Mouse (Mus musculus) spleen, adult 2 months (tissue): Measurements from ENCODE around the gene Gpsm3. TPM values are rescaled to one million over a fixed set of nuclear protein-coding genes. Genes with fewer than 3 reads are reported as not detected.

Experiments
- DNase-seq, 2 experiments: peaks; one replicate each; pipeline versions ENCODE4 v3.0.0 to v3.0.0-alpha.2; 2012 to 2021; ENCODE audit warnings: low spot score in 2 of 2, low read depth in 1 of 2
- H3K27ac ChIP-seq: fragments of 200-500 bp; 2 replicates; pipeline ENCODE4 v1.5.1; 2012; ENCODE audit warnings: low read length, inconsistent platforms; ENCODE audit not compliant: insufficient read depth
- H3K27me3 ChIP-seq: fragments of 200-500 bp; 2 replicates; pipeline ENCODE4 v1.6.1; 2012; ENCODE audit warnings: mild to moderate bottlenecking, moderate library complexity, low read length, inconsistent platforms; ENCODE audit not compliant: control insufficient read depth, insufficient read depth
- H3K36me3 ChIP-seq: fragments of 200-500 bp; 2 replicates; pipeline ENCODE4 v1.6.1; 2012; ENCODE audit warnings: mild to moderate bottlenecking, low read length, inconsistent platforms; ENCODE audit not compliant: control insufficient read depth, insufficient read depth
- H3K4me1 ChIP-seq: fragments of 200-500 bp; 2 replicates; pipeline ENCODE4 v1.6.1; 2011; ENCODE audit warnings: inconsistent platforms; ENCODE audit not compliant: control insufficient read depth, insufficient read depth, insufficient read length
- H3K4me3 ChIP-seq: fragments of 200-500 bp; 2 replicates; pipeline ENCODE4 v1.5.1; 2011; ENCODE audit warnings: mild to moderate bottlenecking, inconsistent platforms; ENCODE audit not compliant: insufficient read depth, insufficient read length; ENCODE audit errors: extremely low read depth
- CTCF ChIP-seq: fragments of 200-500 bp; IDR thresholded peaks from 2 replicates; pipeline ENCODE4 v1.5.1; 2011; ENCODE audit warnings: mild to moderate bottlenecking, inconsistent platforms; ENCODE audit not compliant: insufficient read depth, insufficient read length, insufficient replicate concordance; ENCODE audit errors: extremely low read depth
- POLR2A ChIP-seq: fragments of 200-500 bp; IDR thresholded peaks from 2 replicates; pipeline ENCODE4 v1.6.1; 2011; ENCODE audit warnings: low read depth, low read length, inconsistent platforms
- WGBS: fragments of 180-500 bp; shearing (Covaris S2); methylation state at CpG from one replicate; pipeline ENCODE4 v1.1.7; 2018; 5-methylcytosine and 5-hydroxymethylcytosine counted together
- polyA plus RNA-seq: library from polyadenylated mRNA; depleted of rRNA; stranded (reverse); fragments of >200 nt; gene quantifications from 2 replicates; pipeline ENCODE4 v1.2.3, GENCODE M21; 2012

Gene Gpsm3
- polyA plus RNA-seq, 1 experiment = 68.8 TPM

- no peak for DNase-seq
- no peak within 1 kb of the TSS for H3K4me3 ChIP-seq
- 13% methylated on average over 6 of the region's 6 CpGs for WGBS
- no peaks in the 10 kb centered on the region for H3K27me3 ChIP-seq
- 0 out of 2 replicates have a peak within 1 kb of the TSS, but pooled peaks have one; percentile 8 for H3K27ac ChIP-seq
- TF ChIP-seq CTCF (no peak), POLR2A (no peak)
- peaks cover 2% of the 10 kb centered on the region; the same call in 1 of the 2 replicates for H3K4me1 ChIP-seq
- H3K36me3 ChIP-seq = no peaks in the 10 kb centered on the region
Observed at GRCm38 (mm10) chr17:34564003-34564421, 25.6 kb upstream of the Gpsm3 start, which contains the start of gene Notch4. Notch4 (plus strand) TSS chr17:34564268.

DNA sequence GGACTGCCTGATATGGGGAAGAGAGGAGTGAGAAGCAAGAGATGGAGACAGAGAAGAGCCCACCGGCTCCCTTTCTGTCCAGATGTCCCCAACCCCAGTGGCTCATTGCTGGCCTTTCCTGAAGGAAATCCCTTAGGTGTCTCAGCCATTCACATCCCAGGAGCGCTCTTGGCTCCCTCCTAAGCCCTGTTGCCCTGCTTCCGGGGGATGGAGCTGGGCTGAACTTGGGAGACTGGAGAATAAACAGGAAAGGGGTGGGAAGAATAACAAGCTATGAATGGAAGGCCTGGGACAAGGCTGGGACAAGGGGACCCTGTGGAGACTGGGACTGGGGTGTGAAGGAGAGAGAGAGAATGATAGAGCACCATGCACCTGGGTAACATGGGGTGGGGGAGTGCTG is 24.8 kb upstream of the Gpsm3 start:
- Histone ChIP-seq H3K27me3 (no peaks in the 10 kb centered on the region), H3K4me3 (no peak overlapping the region), H3K4me1 (peaks cover 2% of the 10 kb centered on the region; the same call in 1 of the 2 replicates), H3K36me3 (no peaks in the 10 kb centered on the region), H3K27ac (no peak overlapping the region)
- TF ChIP-seq POLR2A (no peak), CTCF (no peak)
- 84% methylated on average over 3 of the region's 3 CpGs for WGBS
- no peak for DNase-seq

DNA sequence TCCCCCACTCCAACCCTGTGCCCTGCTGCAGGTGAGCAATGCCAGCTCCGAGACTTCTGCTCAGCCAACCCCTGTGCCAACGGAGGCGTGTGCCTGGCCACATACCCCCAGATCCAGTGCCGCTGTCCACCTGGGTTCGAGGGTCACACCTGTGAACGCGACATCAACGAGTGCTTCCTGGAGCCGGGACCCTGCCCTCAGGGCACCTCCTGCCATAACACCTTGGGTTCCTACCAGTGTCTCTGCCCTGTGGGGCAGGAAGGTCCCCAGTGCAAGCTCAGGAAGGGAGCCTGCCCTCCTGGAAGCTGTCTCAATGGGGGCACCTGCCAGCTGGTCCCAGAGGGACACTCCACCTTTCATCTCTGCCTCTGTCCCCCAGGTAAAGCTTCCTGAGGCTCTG is 22.3 kb upstream of the Gpsm3 start:
- H3K27me3 ChIP-seq = no peaks in the 10 kb centered on the region
- 87% methylated on average over 9 of the region's 9 CpGs for WGBS
- H3K36me3 ChIP-seq = no peaks in the 10 kb centered on the region

GRCm38 (mm10) chr17:34568421-34568820 is 21.2 kb upstream of the Gpsm3 start:
- no peaks in the 10 kb centered on the region for H3K4me1 ChIP-seq
- H3K27ac ChIP-seq = no peak overlapping the region
- no peak for DNase-seq
- WGBS = 78% methylated on average over 13 of the region's 13 CpGs
- TF ChIP-seq POLR2A (no peak), CTCF (no peak)
- H3K27me3 ChIP-seq = no peaks in the 10 kb centered on the region
- H3K36me3 ChIP-seq = no peaks in the 10 kb centered on the region
- no peak overlapping the region for H3K4me3 ChIP-seq

More for the DNA sequence above, 22.3 kb upstream of the Gpsm3 start:
- Histone ChIP-seq H3K27ac (no peak overlapping the region), H3K4me3 (no peak overlapping the region), H3K4me1 (no peaks in the 10 kb centered on the region)
- TF ChIP-seq POLR2A (no peak), CTCF (no peak)
- no peak for DNase-seq

DNA sequence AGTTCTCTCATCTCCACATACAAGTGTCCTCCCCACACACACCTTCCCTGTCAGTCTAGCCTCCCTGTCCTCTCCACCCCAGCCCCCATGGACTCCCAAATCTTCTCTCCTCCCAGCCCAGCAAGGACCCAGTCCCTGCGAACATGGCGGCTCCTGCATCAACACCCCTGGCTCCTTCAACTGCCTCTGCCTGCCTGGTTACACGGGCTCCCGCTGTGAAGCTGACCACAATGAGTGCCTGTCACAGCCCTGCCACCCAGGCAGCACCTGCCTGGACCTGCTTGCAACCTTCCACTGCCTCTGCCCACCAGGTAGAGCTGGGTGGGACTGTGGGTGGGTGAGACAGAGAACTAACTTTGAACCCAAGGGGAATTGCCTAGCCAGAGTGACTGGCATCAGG is 19.7 kb upstream of the Gpsm3 start:
- Histone ChIP-seq H3K4me3 (no peak overlapping the region), H3K27ac (no peak overlapping the region), H3K4me1 (no peaks in the 10 kb centered on the region), H3K36me3 (no peaks in the 10 kb centered on the region), H3K27me3 (no peaks in the 10 kb centered on the region)
- TF ChIP-seq CTCF (no peak), POLR2A (no peak)
- 70% methylated on average over 4 of the region's 4 CpGs for WGBS
- no peak for DNase-seq

DNA sequence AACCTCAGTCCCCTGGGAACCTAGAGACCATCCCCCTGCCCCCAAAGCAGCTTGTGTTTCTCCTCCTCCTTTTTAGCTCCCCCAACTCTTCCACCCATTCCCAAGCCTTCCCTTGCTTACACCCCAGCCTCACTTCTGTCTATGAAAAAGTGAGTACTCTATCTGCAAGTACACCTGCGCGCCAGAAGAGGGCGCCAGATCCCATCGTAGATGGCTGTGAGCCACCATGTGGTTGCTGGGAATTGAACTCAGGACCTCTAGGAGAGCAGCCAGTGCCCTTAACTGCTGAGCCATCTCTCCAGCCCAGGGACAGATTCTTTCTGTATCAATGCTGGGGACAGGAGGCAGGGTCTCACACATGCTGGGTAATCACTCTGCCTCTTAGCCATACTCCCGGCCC is 17.7 kb upstream of the Gpsm3 start:
- WGBS = 28% methylated on average over 5 of the region's 5 CpGs
- H3K4me1 ChIP-seq = no peaks in the 10 kb centered on the region
- no peak for DNase-seq
- TF ChIP-seq POLR2A (no peak), CTCF (peak; percentile 50; the same call in 1 of the 2 replicates)
- H3K27ac ChIP-seq = no peak overlapping the region
- H3K36me3 ChIP-seq = no peaks in the 10 kb centered on the region
- H3K4me3 ChIP-seq = no peak overlapping the region
- no peaks in the 10 kb centered on the region for H3K27me3 ChIP-seq

- DNase-seq = no peak
- H3K27ac ChIP-seq = no peak overlapping the region
- no peaks in the 10 kb centered on the region; the same call in 1 of the 2 replicates for H3K4me1 ChIP-seq
- 76% methylated on average over 15 of the region's 15 CpGs for WGBS
- no peak overlapping the region for H3K4me3 ChIP-seq
- no peaks in the 10 kb centered on the region for H3K27me3 ChIP-seq
- no peaks in the 10 kb centered on the region for H3K36me3 ChIP-seq
- TF ChIP-seq CTCF (no peak), POLR2A (no peak)
Observed at GRCm38 (mm10) chr17:34572361-34572760, 17.2 kb upstream of the Gpsm3 start.
